Mouse (Mus musculus): ENCODE results near the gene Nlrx1.

DNA sequence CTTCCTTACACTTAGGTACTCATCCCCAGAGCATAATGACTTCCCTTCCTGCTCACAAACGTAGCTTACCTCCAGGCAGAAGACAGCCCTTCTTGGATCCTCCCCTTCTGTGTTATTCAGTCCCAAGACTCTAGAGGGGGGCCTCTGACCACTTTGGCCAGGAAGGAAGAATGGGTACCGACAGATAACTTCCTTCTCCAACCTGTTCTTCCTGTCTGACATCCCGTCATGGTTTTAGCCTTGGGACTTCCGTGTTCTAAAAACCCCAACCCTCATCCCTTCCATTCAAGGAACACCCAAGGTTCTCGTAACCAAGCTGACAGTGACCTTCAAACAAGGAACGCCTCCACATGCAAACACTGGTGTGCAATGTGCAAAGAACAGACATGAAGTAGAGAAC, at the start of gene Nlrx1:
- TF ChIP-seq RCOR1 (conservative IDR thresholded peaks at IDR 0.05; ENCODE audit: low read depth, low read length) (no peak), CTCF (conservative IDR thresholded peaks at IDR 0.05 in 1 of 2, IDR thresholded peaks at IDR 0.05 in 1 of 2; ENCODE audit: low read depth in 2 of 2, low read length in 2 of 2) (peak; percentile 7 to 59; a peak in 3 of 4 replicates), EP300 (IDR thresholded peaks at IDR 0.05; ENCODE audit: low read length) (no peak), SIN3A (IDR thresholded peaks at IDR 0.05; ENCODE audit: low read length) (no peak), ZC3H11A (IDR thresholded peaks at IDR 0.05; ENCODE audit: low read depth, low read length) (no peak), JUND (conservative IDR thresholded peaks at IDR 0.05; ENCODE audit: low read depth, low read length) (no peak), UBTF (IDR thresholded peaks at IDR 0.05; ENCODE audit: low read depth, low read length) (no peak), BHLHE40 (IDR thresholded peaks at IDR 0.05; ENCODE audit: low read depth, low read length) (no peak), MYC (IDR thresholded peaks at IDR 0.05; ENCODE audit: low read depth, low read length) (no peak)

Measured in CH12.LX (cell line).